Mouse (Mus musculus) cerebellum, postnatal 4 days (tissue): ENCODE results near the gene Eif1.
A peak's percentile ranks its signal among the peaks of the same experiment; 100 is the strongest.
"Not testable (repeated sequence)": the region's sequence is repeated elsewhere in the genome, so short reads cannot be mapped to it uniquely, and the experiment has no call there.

Experiments used
- DNase-seq, 2 experiments: peaks; one replicate each; pipeline ENCODE4 v3.0.0; 2022; ENCODE audit warnings: low spot score in 2 of 2, mixed read lengths in 1 of 2

Gene Eif1

DNA sequence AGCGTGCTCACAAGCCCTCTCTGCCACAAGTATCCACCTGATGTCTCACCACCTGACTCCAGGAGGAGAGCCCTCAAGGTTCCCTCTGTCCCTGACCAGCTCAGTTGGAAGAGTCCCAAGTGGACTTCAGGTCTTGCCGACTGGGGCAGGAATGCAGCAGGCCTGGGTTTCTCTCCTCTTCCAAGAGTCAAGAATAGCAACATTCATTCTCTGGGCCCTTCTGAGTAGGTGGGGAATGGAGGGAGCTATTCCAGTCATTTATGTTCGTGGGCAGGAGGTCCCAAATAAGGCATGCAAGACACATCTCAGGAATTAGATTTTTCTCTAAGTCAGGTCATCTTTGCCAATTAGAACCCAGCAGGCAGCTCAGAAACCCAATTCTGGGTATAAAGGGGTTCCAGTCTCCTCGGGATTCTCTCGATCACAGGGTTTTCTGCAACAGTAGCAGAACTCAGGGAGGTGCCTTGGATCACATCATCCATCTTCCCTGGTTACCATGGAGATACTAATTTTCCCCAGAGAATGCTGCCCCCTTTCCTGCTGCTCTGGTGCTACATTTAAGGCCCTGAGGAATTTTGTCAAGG is 7.5 kb upstream of the Eif1 start:
- no peak for DNase-seq

GRCm38 (mm10) chr11:100313424-100313823 is 6.3 kb upstream of the Eif1 start:
- no peak for DNase-seq

- no peak for DNase-seq
These were observed 4.2 kb upstream of the Eif1 start for GRCm38 (mm10) chr11:100315439-100315838.

DNA sequence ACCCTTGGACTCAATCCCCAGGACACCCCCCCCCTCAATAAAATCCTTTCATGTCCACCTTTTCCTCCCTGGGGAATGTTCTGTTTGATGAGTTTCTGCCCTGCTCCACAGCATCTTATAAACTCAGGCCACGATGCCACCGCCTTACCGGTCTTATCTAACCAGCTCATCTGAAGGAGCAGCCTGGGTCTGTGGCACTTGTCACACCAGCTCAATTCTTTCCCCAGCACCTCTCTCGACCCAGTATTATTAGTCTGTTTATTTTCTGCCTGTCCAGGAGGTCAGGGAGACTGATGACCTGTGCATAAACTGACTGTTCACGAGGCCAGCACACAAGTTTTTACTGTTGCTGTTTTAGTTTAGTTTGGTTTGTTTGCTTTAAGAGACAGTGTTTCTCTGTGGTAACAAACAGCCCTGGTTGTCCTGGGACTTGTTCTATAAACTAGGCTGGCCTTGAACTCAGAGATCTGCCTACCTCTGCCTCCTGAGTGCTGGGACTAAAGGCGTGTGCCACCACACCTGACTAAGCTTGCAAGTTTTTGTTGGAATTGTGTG is 1.8 kb upstream of the Eif1 start:
- DNase-seq = no peak

- DNase-seq = no peak
These were observed 895 bp upstream of the Eif1 start for GRCm38 (mm10) chr11:100318529-100319451.

GRCm38 (mm10) chr11:100320172-100320630 is 516 bp downstream of the Eif1 start:
- peak; percentile 82 to 94 for DNase-seq

DNA sequence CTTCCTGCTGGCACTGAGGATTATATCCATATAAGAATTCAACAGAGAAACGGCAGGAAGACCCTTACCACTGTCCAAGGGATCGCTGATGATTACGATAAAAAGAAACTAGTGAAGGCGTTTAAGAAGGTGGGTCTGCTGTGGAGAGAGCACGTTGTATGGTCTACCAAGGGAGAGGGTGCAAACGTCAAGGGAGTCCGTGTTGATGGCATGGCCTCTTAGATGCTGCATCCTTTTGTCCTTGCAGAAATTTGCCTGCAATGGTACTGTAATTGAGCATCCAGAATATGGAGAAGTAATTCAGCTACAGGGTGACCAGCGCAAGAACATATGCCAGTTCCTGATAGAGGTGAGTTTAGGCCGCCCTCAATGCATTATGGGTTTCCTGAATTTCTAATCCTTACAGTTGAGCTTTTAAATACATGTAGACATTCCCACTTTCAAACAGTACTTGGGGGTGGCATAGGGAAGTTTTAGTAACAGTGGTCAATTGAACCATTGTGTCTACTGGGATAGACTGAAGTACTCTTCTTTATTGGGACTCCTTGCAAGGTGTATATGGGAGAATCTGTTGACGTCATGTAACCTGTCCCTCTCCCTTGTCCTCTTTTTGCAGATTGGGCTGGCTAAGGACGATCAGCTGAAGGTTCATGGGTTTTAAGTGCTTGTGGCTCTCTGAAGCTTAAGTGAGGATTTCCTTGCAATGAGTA is 1.2 kb downstream of the Eif1 start:
- not testable (repeated sequence) for DNase-seq

DNA sequence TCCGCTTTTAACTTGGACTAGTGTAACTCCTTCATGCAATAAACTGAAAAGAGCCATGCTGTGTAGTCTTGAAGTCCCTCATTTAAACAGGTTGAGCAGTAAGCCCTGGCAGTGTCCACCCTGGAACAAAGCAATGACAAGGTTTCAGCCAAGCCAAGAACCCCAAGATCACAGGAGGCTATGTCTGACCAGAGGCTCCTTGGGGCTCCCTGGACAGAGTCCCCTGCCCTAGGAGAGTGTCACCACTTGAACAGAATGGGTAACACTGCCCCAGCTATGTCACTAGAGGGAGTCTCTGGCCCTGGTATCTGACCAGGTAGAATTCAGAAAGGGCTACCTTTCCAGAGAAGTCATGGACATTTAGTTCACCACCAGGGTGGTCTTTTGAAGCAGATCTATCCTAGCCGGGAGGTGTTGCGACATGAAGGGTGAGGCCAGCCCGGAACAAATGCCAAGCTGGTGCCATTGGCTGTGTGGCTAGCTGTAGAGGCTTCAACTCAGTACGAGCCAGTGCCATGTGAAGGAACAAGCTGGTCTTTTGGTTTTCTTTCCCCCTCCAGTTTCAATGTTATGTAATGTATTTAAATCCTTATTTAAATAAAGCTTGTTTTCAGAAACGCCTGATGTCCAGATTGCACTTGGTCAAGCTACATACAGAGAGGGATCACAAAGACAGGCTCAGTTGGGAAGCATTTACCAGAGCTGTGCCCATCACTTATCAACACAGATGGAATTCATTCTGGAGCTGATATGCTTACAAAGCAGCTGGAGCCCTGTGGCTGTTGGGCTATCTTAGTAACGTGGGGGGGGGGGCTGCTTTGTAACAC is 2.0 kb downstream of the Eif1 start:
- not testable (repeated sequence) for DNase-seq

DNA sequence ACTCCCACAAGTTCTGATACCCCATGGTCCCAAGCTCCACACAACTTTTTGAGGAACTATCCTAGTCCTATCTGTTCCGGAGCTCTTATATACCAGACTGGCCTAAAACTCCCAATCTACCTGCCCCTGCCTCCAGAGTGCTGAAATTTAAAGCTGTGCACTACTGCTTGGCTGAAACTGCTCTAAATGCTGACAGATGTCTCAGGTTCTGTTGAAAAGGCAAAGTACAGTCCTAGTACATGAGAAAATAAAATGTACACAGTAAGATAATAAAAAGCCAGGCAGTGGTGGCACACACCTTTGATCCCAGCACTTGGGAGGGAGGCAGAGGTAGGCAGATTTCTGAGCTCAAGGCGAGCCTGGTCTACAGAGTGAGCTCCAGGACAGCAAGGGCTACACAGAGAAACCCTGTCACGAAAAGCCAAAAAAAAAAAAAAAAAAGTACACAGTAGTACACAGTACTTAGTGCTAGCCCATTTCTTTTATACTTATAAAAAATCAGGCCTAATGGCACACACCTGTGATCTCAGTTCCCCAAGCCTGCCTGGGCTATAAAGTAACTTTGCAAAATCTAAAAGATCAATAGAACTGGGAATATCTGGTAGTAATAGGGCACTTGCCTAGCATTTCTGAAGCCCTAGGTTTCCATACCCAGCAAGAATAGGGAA is 3.0 kb downstream of the Eif1 start:
- DNase-seq = no peak

GRCm38 (mm10) chr11:100323578-100323977 is 3.9 kb downstream of the Eif1 start:
- DNase-seq = peak in 1 of 2 experiments; percentile 66

- DNase-seq = no peak
These were observed 5.5 kb downstream of the Eif1 start for GRCm38 (mm10) chr11:100325062-100325629.

DNA sequence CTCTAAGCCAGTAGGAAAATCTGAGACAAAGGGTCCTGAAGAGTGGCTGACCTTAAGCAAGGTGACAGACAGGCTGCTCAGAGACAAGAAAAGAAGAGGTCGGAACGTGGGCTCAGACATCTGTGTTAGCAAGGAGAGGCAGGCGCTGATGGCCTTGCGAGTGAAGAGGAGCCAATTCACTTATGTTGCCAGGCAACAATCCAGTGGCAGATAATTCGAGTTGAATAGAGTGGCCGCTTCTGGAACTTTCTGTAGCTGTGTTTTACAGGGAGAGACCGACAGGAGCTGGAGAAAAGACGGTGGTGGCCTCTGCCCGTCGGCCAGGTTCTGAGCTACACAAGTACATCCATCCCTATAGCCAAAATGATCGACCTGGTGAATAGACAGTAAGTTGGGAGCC is 7.6 kb downstream of the Eif1 start:
- no peak for DNase-seq

- DNase-seq = no peak
These were observed 8.1 kb downstream of the Eif1 start for GRCm38 (mm10) chr11:100327761-100328160.

DNA sequence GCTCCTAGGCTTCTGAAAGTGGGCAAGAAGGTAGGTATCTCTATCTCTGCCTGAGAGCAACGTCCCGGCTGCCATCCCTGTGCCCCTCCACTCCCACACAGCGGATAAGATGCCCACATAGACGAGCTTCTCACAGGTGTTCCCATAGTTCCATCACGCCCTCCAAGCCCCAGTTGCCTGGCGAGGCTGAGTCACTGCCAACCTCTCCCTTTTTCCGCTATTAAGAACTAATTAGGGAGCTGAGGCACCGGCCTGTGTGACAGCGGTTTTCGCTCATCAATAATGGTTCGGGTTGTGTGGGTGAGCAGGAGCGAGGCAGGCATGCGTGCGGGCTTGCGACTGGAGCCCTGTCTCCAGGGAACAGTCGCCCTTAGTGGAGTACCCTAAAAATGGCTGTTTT is 10.6 kb downstream of the Eif1 start:
- no peak for DNase-seq

GRCm38 (mm10) chr11:100330816-100331375 is 11.2 kb downstream of the Eif1 start:
- not testable (repeated sequence) for DNase-seq

GRCm38 (mm10) chr11:100332766-100333515 is 13.3 kb downstream of the Eif1 start:
- DNase-seq = no peak

- no peak for DNase-seq
These were observed 14.3 kb downstream of the Eif1 start, which contains the start of gene Gast for GRCm38 (mm10) chr11:100333944-100334457. TSS of gene Gast (plus strand) at chr11:100334407.

DNA sequence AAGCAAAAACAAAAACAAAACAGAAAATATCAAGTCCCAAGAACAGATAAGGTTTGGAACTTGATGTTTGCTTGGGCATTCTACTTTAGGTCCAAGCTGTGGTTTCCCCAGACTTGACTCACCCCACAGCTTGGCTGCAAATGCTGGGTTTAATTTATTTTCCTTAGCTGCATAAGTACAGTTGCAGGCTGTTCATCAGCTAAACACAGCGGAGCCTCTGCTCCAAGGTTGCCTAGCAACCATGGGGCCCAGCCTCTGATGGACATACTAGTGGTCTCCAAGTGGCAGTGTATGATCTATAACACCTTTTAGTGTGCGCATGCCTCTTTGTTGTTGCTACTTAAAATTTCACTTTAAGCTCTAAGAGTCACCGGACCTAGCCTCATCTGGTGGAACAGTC is 16.0 kb downstream of the Eif1 start:
- DNase-seq = no peak

DNA sequence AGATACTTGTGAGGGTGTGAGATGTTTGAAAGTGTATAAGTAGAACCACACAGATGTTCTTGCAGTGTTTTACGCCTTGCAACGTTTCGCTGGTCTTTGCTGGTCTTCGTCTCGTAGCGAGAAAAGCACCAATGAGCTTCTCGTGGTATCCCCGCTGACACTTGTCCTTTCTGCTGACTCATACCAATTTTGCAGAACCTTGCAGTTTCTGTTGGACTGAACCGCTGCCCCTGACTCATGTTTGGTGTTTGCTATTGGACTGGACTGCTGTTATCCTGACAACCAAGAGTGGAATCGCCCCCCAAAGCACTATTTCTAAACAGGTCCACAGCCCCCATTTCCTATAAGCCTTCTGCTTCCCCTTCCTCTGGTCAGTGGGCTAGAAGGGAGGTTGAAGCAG is 24.6 kb downstream of the Eif1 start:
- no peak for DNase-seq
